14 mouse cellular contexts compared by ENCODE assay signal in the genomic region with DNA sequence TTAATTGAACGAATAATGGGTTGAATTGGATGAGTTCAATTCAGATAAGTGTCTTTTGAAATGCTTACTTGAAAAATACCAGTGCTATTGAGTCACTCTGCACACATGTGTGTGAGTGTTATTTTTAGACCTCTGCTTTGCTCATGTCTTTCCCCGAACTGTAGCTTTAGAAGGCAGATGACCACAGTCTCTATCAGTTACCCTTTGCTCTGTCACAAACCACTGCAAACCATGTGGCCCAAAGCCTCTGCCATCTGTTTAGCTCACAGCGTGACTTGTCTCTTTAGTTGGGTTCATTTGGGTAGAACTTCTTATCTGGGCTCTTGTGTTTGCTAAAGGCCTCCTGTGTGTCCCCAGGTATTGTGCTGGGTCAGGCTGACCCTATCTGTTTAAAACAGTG. TPM values are rescaled to one million over a fixed set of nuclear protein-coding genes. Genes with fewer than 3 reads are reported as not detected.
A peak's percentile ranks its signal among the peaks of the same experiment; 100 is the strongest.
DNase-seq lines count a peak whose midpoint lies in the region; ATAC-seq lines count a peak whose summit lies in the region.
"Had no signal": no experiment of that assay in that cellular context is flagged by ENCODE, and none has a peak within 500 bp of the region (broad histone marks: within the 10 kb centered on the region; RNA-seq: fewer than 3 reads in every experiment).

No protein-coding gene starts in this region.

- H3K4me2 ChIP-seq in heart, embryonic 15.5 days = no peak overlapping the region
- H3K4me2 ChIP-seq in hindbrain, embryonic 11.5 days (replicated peaks; ENCODE audit: low read depth, low read length) = no peak overlapping the region
- H3K4me2 ChIP-seq: limb, embryonic 15.5 days had no signal

- peaks cover 5% of the 10 kb centered on the region; the same call in 1 of the 2 replicates for H3K36me3 ChIP-seq in heart, embryonic 15.5 days
- 0 out of 2 replicates have a peak, but pooled peaks cover 7% of the 10 kb centered on the region for H3K36me3 ChIP-seq in macrophage (ENCODE audit: inconsistent target)
- H3K36me3 ChIP-seq in hindbrain, embryonic 11.5 days (ENCODE audit: control insufficient read depth, insufficient read depth, low read length) = peaks cover 3% of the 10 kb centered on the region; the same call in 1 of the 2 replicates

- peaks cover 19% of the 10 kb centered on the region for H3K4me1 ChIP-seq in heart, embryonic 15.5 days (replicated peaks)
- no peaks in the 10 kb centered on the region for H3K4me1 ChIP-seq in hindbrain, embryonic 11.5 days (replicated peaks; ENCODE audit: control insufficient read depth, insufficient read depth, low read length)
- H3K4me1 ChIP-seq: limb, embryonic 15.5 days had no signal

- no peaks in the 10 kb centered on the region for H3K27me3 ChIP-seq in heart, embryonic 15.5 days
- no peaks in the 10 kb centered on the region for H3K27me3 ChIP-seq in hindbrain, embryonic 11.5 days (ENCODE audit: control insufficient read depth, insufficient read depth, low read length)
- H3K27me3 ChIP-seq: limb, embryonic 15.5 days had no signal

- H3K9me3 ChIP-seq in heart, embryonic 15.5 days (replicated peaks) = no peaks in the 10 kb centered on the region
- H3K9me3 ChIP-seq in hindbrain, embryonic 11.5 days (ENCODE audit: control insufficient read depth, low read length) = no peaks in the 10 kb centered on the region
- H3K9me3 ChIP-seq: limb, embryonic 15.5 days had no signal

- 26% methylated on average over 3 of the region's 3 CpGs for WGBS in heart, embryonic 15.5 days
- WGBS in macrophage (ENCODE audit: missing documents) = 71% methylated on average over 3 of the region's 3 CpGs
- 90% methylated on average over 3 of the region's 3 CpGs for WGBS in hindbrain, embryonic 11.5 days

- no peak overlapping the region for H3K4me3 ChIP-seq in heart, embryonic 15.5 days
- no peak overlapping the region for H3K4me3 ChIP-seq in macrophage (ENCODE audit: inconsistent target)
- H3K4me3 ChIP-seq in hindbrain, embryonic 11.5 days (ENCODE audit: low read depth, low read length) = no peak overlapping the region
- H3K4me3 ChIP-seq: limb, embryonic 15.5 days had no signal

- peak; percentile 36 for DNase-seq in gastrocnemius, adult 18-20 months (ENCODE audit: low spot score)
- DNase-seq in gastrocnemius, postnatal 25 days = no peak
- DNase-seq in NIH3T3 (ENCODE audit: low read depth) = peak; percentile 51
- DNase-seq in lung, postnatal 14 days = no peak
- no peak for DNase-seq in left cerebral cortex, adult 11 months (ENCODE audit: low spot score)
- no peak for DNase-seq in hindbrain, embryonic 11.5 days (ENCODE audit: low spot score)
- DNase-seq: adrenal gland, postnatal 25 days; spleen, adult 18-20 months had no signal

- peak; percentile 60; the same call in 1 of the 2 replicates for ATAC-seq in heart, embryonic 15.5 days (replicated peaks; ENCODE audit: insufficient number of reproducible peaks, insufficient read depth, low FRiP score, low read depth)
- no peak for ATAC-seq in hindbrain, embryonic 11.5 days (ENCODE audit: low FRiP score)

- no peaks in the 10 kb centered on the region for H3K79me2 ChIP-seq in macrophage (ENCODE audit: inconsistent target)

- H3K27ac ChIP-seq in heart, embryonic 15.5 days = peak overlapping the region; percentile 71
- H3K27ac ChIP-seq in macrophage = peak overlapping the region; percentile 8; the same call in 1 of the 2 replicates
- H3K27ac ChIP-seq in hindbrain, embryonic 11.5 days (ENCODE audit: low read depth, low read length) = no peak overlapping the region
- H3K27ac ChIP-seq: kidney, postnatal 0 days; limb, embryonic 15.5 days had no signal

- H3K9ac ChIP-seq in heart, embryonic 15.5 days = no peak overlapping the region
- no peak overlapping the region for H3K9ac ChIP-seq in hindbrain, embryonic 11.5 days (ENCODE audit: low read depth, low read length)
- H3K9ac ChIP-seq: limb, embryonic 15.5 days had no signal

RNA-seq across cellular contexts. Expression of a gene that starts 35.9 kb away (rescaled TPM):
- total RNA-seq in gastrocnemius, adult 18-20 months (2021) = 10 to 100 TPM; 15.1 to 15.3 TPM
- 10 to 100 TPM; 13.1 to 13.8 TPM for total RNA-seq in gastrocnemius, postnatal 25 days (2021)
- polyA plus RNA-seq in heart, embryonic 15.5 days (2015; fragmentation: Nextera tagmentation; extraction: Ambion mirVana) = 11.6 and 16.2 TPM in 2 replicates
- total RNA-seq in macrophage (2018; cell fraction: chromatin; rRNA removed) = 100 to 1,000 TPM; 131 to 699 (median 546) TPM
- 100 to 1,000 TPM in 22 of 26 experiments, 10 to 100 TPM in 4; 69.2 to 167 (median 116) TPM for total RNA-seq in macrophage (2018; cell fraction: cytosol; rRNA removed)
- total RNA-seq in macrophage (2018; cell fraction: nucleus; rRNA removed) = 100 to 1,000 TPM; 124 to 620 (median 384) TPM
- polyA plus RNA-seq in macrophage (2018) = 59.4 to 114 TPM (median 112 TPM) in 3 replicates
- polyA plus RNA-seq in hindbrain, embryonic 11.5 days (2014; fragmentation: Nextera tagmentation; extraction: Ambion mirVana) = 23.6 and 25.8 TPM in 2 replicates

RNA-seq across cellular contexts. Expression of a gene that starts 36.0 kb away (rescaled TPM):
- 10 to 100 TPM; 26.2 to 29.5 TPM for total RNA-seq in gastrocnemius, adult 18-20 months (2021)
- total RNA-seq in gastrocnemius, postnatal 25 days (2021) = 10 to 100 TPM; 22.9 to 23.9 TPM
- 35.2 and 38.1 TPM in 2 replicates for polyA plus RNA-seq in heart, embryonic 15.5 days (2015; fragmentation: Nextera tagmentation; extraction: Ambion mirVana)
- 10 to 100 TPM in 15 of 26 experiments, 1 to 10 TPM in 11; 1.7 to 25.4 (median 11.6) TPM for total RNA-seq in macrophage (2018; cell fraction: chromatin; rRNA removed)
- total RNA-seq in macrophage (2018; cell fraction: cytosol; rRNA removed) = 10 to 100 TPM; 12.1 to 23.5 (median 18.4) TPM
- total RNA-seq in macrophage (2018; cell fraction: nucleus; rRNA removed) = 10 to 100 TPM in 11 of 26 experiments, 1 to 10 TPM in 15; 3.9 to 18.4 (median 8.7) TPM
- polyA plus RNA-seq in macrophage (2018) = 14.4 to 20.0 TPM (median 19.7 TPM) in 3 replicates
- 69.5 and 70.5 TPM in 2 replicates for polyA plus RNA-seq in hindbrain, embryonic 11.5 days (2014; fragmentation: Nextera tagmentation; extraction: Ambion mirVana)

RNA-seq across cellular contexts. Expression of a gene that starts 56.5 kb away (rescaled TPM):
- total RNA-seq in gastrocnemius, adult 18-20 months (2021) = under 1 TPM in 1 of 2 experiments, not detected in 1; 0.24 TPM
- not detected for total RNA-seq in gastrocnemius, postnatal 25 days (2021)
- polyA plus RNA-seq in heart, embryonic 15.5 days (2015; fragmentation: Nextera tagmentation; extraction: Ambion mirVana) = 1.3 and 2.2 TPM in 2 replicates
- total RNA-seq in macrophage (2018; cell fraction: chromatin; rRNA removed) = not detected
- total RNA-seq in macrophage (2018; cell fraction: cytosol; rRNA removed) = not detected
- total RNA-seq in macrophage (2018; cell fraction: nucleus; rRNA removed) = not detected
- not detected in 3 replicates for polyA plus RNA-seq in macrophage (2018)
- polyA plus RNA-seq in hindbrain, embryonic 11.5 days (2014; fragmentation: Nextera tagmentation; extraction: Ambion mirVana) = 0.98 and 1.4 TPM in 2 replicates
- total RNA-seq: adrenal gland, postnatal 25 days; left cerebral cortex, adult 18-20 months; megakaryocyte, adult 5-6 weeks had no signal
- polyA plus RNA-seq: limb, embryonic 15.5 days had no signal

Comparison
In these comparisons a context has a peak if more than half of its experiments do, and no peak if none do; other contexts are left out.
1. DNase-seq: peak in gastrocnemius, adult 18-20 months (single experiment) and NIH3T3 (single experiment); none in gastrocnemius, postnatal 25 days (single experiment), lung, postnatal 14 days (single experiment), left cerebral cortex, adult 11 months (single experiment) and hindbrain, embryonic 11.5 days (single experiment).